Mouse (Mus musculus): ENCODE data around the gene Ttc39a.

Gene Ttc39a

DNA sequence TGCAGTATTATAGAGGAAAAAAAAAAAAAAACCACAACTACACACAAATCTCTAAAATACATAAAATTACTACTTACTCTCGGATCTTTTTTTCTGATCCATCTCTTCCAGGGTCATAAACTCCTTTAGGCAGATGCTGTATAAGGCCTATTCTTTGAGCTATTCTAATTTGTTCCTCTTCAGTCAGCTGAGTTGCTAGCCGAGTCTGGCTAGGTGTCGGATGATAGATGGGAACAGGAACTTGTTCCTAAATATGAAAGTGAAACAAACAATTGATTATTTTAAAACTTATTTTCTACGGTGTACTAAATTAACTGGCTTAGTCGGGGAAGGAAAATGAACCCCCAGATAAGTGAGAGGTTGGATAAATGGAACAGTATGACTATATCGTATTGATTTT, 50.4 kb downstream of the Ttc39a start:
- 89% methylated on average over 6 of the region's 6 CpGs for WGBS

DNA sequence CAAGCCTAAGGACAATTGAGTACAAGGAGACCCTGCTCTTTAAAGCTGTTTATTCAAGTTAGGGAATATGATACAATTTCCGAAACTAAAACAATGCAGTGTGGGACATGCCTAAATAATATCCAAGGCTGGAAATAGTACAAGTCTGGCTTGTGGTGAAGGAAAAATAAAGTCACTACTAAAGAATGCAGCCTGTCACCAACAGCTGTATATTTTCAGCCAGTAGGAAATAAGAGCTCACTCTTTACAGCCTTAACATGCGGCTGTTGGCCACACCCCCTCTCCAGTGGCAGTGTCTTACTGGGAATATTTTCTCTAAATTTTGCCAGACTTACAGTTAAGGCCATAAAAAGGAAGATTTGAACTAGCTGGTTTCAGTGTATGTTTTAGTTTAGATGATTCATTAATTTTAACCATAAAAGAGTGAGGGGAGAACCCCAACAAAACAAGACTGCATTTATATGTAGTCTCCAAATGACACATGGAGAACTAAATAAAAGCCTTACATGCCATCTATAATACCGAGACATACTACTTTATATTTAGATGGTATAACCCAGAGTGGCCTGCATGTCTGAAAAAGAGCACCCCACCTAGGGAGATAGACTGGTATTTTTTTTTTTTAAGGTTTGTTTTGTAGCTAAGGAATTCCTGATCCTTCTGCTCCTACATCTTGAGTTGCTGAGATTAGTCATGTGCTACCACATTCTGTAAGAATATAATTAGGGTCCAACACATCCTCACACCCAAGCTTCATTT, 54.2 kb downstream of the Ttc39a start:
- 60% methylated on average over 3 of the region's 3 CpGs for WGBS

DNA sequence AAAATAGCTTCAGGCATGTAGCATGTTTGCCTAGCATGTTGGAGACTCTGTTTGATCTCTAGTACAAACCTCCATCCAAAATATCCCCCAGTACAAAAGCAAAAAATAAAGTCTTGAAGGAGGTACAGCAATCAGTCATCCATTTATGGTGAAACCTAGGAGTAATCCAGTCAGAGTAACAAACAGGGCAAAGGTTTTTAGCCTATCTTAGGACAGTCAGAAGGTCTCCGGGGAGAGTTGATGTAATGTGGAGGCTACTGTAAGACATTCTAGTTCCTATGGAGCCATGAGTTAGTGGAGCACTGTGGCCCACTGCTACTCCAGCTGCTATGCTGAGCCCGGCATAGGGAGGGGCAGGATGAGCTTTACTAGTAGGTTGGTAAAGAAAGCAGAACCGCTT, 66.1 kb downstream of the Ttc39a start:
- 90% methylated on average over 3 of the region's 3 CpGs for WGBS

DNA sequence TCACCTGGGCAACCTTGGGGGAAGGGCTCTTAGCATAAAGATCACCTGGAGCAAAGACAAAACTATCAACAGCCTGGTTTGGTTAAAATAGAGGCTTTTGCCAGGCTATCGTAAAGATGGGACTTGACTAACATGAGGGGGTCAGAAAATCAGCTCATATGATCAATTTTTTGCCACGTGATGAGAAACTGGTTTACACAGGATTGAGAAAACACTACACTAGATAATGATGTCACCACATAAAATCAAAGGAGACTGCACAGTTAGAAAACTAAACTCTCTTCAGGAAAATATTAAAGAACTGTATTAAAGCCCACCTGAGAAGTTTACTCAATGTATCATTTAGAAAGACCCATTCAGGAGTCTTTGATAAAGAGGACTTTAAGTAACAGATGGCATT, 68.7 kb downstream of the Ttc39a start:
- WGBS = 29% methylated on average over 2 of the region's 2 CpGs

DNA sequence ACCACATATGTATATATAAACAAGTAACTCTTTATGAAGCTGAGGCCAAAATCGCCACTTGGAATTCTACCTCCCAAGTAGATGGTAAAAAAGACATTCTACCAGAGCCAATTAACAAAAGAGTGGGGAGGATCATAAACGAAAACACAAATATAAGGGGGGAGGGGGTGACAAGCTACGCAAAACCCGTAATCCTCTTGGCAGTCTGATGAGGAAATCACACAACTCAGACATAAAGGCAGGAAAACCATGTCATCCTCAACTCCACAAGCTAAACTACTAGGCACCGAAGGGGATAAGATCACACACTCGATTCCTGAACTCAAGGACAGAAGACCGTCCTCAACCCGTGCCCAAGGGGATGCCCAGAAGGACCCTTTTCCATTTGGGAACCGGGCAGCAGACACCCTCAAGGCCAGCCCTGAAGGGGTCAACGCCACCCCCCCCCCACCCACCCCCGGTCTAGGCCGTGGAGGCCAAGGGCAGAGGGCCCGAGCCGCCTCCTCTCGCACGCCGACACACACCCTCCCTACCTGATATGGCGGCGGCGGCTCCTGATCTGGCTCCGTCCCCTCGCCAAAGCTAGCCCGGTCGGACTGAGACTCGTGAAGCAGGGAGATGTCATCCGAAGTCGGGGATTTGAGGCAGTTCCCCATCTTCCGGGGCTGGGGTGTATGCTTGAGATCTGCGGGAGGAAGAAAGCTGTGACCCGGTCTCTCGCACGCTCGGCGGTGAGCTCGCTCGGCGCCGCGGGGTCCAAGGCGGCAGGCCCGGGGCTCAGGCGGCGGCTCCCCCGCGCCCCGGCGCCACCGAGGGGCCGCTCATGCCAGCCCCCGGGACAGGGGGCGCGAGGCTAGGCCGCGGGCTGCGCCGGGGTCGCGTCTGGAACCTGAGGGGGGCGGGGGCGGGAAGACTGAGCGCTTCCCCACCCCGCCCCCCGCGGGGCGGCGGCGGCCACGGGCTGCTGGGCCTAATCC, 69.4 kb downstream of the Ttc39a start:
- WGBS = 1% methylated on average over 68 of the region's 68 CpGs

DNA sequence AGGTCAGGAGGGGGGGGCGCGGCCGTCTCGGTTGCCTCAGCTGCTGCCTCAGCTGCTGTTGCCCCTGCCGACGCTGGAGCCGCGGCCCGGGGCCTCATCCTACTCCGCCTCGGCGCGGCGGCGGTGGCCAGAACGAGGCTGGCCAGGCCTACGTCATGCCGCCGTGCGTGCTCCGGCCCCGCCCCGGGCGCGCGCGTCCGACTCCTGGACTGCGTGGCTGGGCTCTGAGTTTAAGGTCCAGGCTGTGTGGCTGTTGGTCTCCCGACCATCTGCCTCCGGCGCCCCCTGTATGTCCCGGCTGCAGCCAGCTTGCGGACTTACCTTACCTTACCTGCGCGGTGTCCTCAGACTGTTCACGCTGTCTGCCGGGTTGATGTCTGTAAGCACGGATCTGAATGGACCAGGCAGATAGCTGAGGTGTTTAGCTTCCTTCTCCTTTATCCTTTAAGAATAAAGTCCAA, 70.2 kb downstream of the Ttc39a start:
- under 1% methylated on average over 39 of the region's 39 CpGs for WGBS

DNA sequence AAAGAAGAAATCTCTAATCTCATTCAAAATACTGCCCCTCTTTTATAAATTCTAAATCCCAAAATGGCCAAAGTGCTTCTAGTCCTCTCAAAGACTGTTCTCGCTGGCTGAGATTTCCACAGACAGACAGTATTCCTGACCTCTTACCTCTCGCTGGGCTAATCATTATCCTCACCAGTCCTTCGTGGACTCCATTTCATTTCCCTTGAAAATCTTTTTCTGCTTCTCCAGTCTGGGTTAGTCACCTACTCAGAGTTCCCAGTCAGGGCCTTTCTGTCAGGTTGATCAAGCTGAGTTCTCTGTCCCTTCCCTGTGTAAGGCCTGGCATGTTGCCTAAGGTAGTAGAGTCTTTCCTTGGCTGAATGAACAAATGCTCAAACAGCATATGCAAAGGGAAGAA, 71.0 kb downstream of the Ttc39a start:
- WGBS = 93% methylated on average over 3 of the region's 3 CpGs

DNA sequence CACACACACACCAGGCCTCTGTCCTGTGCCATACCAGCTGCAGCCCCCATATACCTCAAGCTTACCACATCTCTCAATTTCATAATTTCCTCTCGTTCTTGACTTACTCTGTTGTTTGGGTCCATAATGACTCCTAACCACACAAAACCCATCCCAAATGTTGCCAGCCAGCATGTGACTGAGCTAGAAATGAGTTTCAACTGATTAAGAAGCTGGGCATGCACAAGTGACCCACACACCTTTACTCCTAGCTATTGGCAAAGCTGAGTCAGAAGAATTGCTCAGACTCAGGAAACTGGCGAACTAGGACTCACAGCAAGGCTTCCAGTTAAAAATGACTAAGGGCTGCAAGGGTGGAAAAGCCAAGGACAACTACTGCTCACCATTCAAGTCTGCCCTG, 75.0 kb downstream of the Ttc39a start:
- 86% methylated on average over 2 of the region's 2 CpGs for WGBS

DNA sequence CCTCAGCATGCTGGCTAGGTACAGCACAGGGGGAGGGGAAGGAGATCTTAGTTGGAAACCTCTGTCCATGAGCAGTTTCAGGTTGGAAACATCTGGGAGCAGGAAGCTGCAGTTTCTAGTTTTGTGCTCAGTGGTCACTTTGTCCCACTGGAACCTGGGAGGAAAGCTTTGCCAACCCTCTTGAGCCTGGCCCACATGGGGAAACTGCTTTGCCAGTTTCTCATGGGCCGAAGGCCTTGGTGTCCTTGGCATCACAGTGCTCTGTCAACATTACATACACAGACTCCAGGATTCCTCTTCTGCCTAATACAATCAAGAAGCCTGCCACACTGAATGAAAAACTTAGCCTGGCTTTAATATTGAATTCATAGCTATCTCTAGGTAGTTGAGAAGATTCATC, 76.3 kb downstream of the Ttc39a start:
- 94% methylated on average over 1 of the region's 1 CpGs for WGBS

DNA sequence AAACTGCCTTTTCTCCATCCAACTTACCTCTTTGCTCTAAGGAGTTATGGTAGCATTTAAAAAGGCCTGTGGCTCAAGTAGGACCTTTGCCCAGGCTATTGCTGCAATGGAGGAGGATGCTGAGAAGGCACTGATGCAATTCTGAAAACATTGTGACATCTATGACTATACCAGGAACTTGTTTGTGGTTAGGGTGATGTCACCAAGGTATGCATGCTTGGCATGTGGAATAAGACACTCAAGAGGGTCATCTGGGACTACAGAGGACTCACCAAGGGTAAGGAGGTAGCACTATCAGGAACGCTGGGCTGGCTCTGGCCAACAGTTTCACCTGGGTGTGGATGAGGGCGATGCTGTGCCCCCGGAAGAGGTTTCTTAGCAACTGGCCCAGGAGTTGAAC, 78.2 kb downstream of the Ttc39a start, which contains the start of gene Rnf11:
Gene Rnf11, minus strand, starts transcription at position 108 of the 400 bp plus-strand sequence.
- WGBS = 92% methylated on average over 3 of the region's 3 CpGs

DNA sequence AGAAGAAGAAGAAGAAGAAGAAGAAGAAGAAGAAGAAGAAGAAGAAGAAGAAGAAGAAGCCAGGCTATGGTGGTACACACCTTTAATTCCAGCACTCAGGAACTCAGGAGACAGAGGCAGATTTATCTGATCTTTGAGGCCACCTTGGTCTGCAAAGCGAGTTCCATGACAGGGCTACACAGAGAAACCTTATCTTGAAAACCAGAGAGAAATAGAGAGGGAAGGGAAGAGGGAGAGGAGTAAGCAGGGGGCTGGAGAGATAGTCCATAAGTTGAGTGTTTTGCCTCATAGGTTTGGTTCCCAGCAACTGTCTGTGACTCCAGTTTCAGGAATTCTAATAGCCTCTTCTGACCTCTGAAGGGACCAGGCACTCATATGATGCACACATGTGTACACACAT, 82.4 kb downstream of the Ttc39a start:
- 80% methylated on average over 1 of the region's 1 CpGs for WGBS
